Mouse (Mus musculus) heart, postnatal 0 days (tissue): ENCODE results near the gene Slc30a1.

Experiments used
- CTCF ChIP-seq: IDR thresholded peaks from 2 replicates; pipeline ENCODE4 v1.5.1; 2016; ENCODE audit warnings: antibody characterized with exemption, control low read depth, low read depth
- EP300 ChIP-seq: IDR thresholded peaks from 2 replicates; pipeline ENCODE4 v1.6.1; 2016; ENCODE audit warnings: antibody characterized with exemption, low read depth

- no peak for TF ChIP-seq CTCF
- TF ChIP-seq EP300 = 0 out of 2 replicates have a peak, but pooled peaks have one; percentile 14
Measured at GRCm38 (mm10) chr1:191911067-191911668, 4.6 kb downstream of the Slc30a1 start.
